In the genomic region with DNA sequence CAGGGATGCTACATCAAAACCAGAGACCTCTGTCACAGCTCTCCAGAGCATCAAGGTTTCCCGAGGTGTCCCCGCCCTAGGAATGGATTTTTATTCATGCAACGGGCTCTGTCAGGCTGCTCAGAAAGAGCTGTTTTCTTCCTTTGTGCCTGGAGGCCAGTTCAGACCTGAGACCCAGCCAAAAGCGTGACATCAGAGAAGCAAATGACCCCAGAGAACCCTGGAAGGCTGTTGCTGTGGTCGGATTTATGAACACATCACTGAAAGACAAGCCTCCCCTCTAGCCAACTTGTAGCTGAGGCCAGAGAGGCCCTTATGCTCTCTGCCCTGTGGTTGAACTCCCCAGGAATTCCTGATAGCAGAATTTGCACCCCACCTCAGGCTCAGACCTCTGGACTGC, we compare ENCODE assay signal across 9 mouse cellular contexts.
DNase-seq lines count a peak whose midpoint lies in the region; ATAC-seq and TF ChIP-seq lines count a peak whose summit lies in the region.
"Had no signal": no experiment of that assay in that cellular context is flagged by ENCODE, and none has a peak within 500 bp of the region (broad histone marks: within the 10 kb centered on the region; RNA-seq: fewer than 3 reads in every experiment).

No protein-coding gene starts in this region.

- WGBS in midbrain, embryonic 11.5 days = 52% methylated on average over 5 of the region's 5 CpGs
- 37% methylated on average over 5 of the region's 5 CpGs for WGBS in midbrain, embryonic 15.5 days
- 37% methylated on average over 5 of the region's 5 CpGs for WGBS in kidney, embryonic 16.5 days
- 46% methylated on average over 5 of the region's 5 CpGs for WGBS in cerebellum, adult 2 months

- H3K4me1 ChIP-seq in midbrain, embryonic 11.5 days (ENCODE audit: control insufficient read depth, insufficient read depth, low read length) = peaks cover 38% of the 10 kb centered on the region
- H3K4me1 ChIP-seq in midbrain, embryonic 15.5 days = peaks cover 54% of the 10 kb centered on the region
- H3K4me1 ChIP-seq in kidney, embryonic 16.5 days (ENCODE audit: insufficient read depth, low read length) = peaks cover 61% of the 10 kb centered on the region
- no peaks in the 10 kb centered on the region; the same call in 1 of the 2 replicates for H3K4me1 ChIP-seq in cerebellum, adult 2 months (ENCODE audit: control insufficient read depth, insufficient read depth, low read length)
- H3K4me1 ChIP-seq: liver, embryonic 15.5 days had no signal

- H3K4me3 ChIP-seq in midbrain, embryonic 11.5 days (ENCODE audit: low read depth, low read length) = no peak overlapping the region
- H3K4me3 ChIP-seq in midbrain, embryonic 15.5 days = no peak overlapping the region
- no peak overlapping the region for H3K4me3 ChIP-seq in kidney, embryonic 16.5 days (ENCODE audit: low read length)
- H3K4me3 ChIP-seq in cerebellum, adult 2 months (replicated peaks; ENCODE audit: insufficient read depth, low read depth, low read length) = no peak overlapping the region
- H3K4me3 ChIP-seq: liver, embryonic 15.5 days had no signal

- intact Hi-C loops in gastrocnemius, postnatal 36 days (cut with DNase I) = no loop called here

- no peak overlapping the region for H3K4me2 ChIP-seq in midbrain, embryonic 11.5 days
- H3K4me2 ChIP-seq in midbrain, embryonic 15.5 days = no peak overlapping the region
- no peak overlapping the region for H3K4me2 ChIP-seq in kidney, embryonic 16.5 days (replicated peaks; ENCODE audit: low read depth, low read length)
- H3K4me2 ChIP-seq: liver, embryonic 15.5 days had no signal

- H3K36me3 ChIP-seq in midbrain, embryonic 11.5 days (ENCODE audit: control insufficient read depth, insufficient read depth, low read length) = no peaks in the 10 kb centered on the region
- H3K36me3 ChIP-seq in midbrain, embryonic 15.5 days (replicated peaks) = no peaks in the 10 kb centered on the region
- H3K36me3 ChIP-seq in kidney, embryonic 16.5 days (ENCODE audit: insufficient read depth, low read length) = no peaks in the 10 kb centered on the region
- H3K36me3 ChIP-seq: liver, embryonic 15.5 days had no signal

- no peak for TF ChIP-seq CTCF in cerebellum, adult 2 months (IDR thresholded peaks at IDR 0.05; ENCODE audit: borderline replicate concordance, insufficient read depth, low read depth, low read length)

- no peak overlapping the region for H3K27ac ChIP-seq in midbrain, embryonic 11.5 days (ENCODE audit: low read depth, low read length)
- no peak overlapping the region; the same call in 1 of the 2 replicates for H3K27ac ChIP-seq in midbrain, embryonic 15.5 days
- H3K27ac ChIP-seq in kidney, embryonic 16.5 days (ENCODE audit: low read length) = peak overlapping the region; percentile 41
- no peak overlapping the region for H3K27ac ChIP-seq in cerebellum, adult 2 months (ENCODE audit: insufficient read depth, low read length)
- H3K27ac ChIP-seq: liver, embryonic 15.5 days had no signal

- no peak for TF ChIP-seq POLR2A in cerebellum, adult 2 months (IDR thresholded peaks at IDR 0.05; ENCODE audit: borderline replicate concordance, insufficient read depth, low read length)

- peak; percentile 77 for DNase-seq in midbrain, embryonic 11.5 days (ENCODE audit: low spot score, missing footprints)
- peak; percentile 58 to 75 for DNase-seq in gastrocnemius, postnatal 36 days
- DNase-seq in skeletal muscle tissue, adult 2 months (ENCODE audit: low read depth, low spot score) = peak; percentile 79
- no peak for DNase-seq in cerebellum, adult 2 months
- DNase-seq in retina, embryonic 14.5 days (ENCODE audit: low spot score) = no peak
- no peak for DNase-seq in layer of hippocampus, adult 11-12 months (ENCODE audit: low spot score)

- peaks cover 9% of the 10 kb centered on the region; the same call in 1 of the 2 replicates for H3K27me3 ChIP-seq in midbrain, embryonic 11.5 days (ENCODE audit: control insufficient read depth, insufficient read depth, low read length)
- no peaks in the 10 kb centered on the region for H3K27me3 ChIP-seq in midbrain, embryonic 15.5 days (replicated peaks)
- H3K27me3 ChIP-seq in kidney, embryonic 16.5 days (ENCODE audit: insufficient read depth, low read length) = peaks cover 22% of the 10 kb centered on the region; the same call in 1 of the 2 replicates
- no peaks in the 10 kb centered on the region for H3K27me3 ChIP-seq in cerebellum, adult 2 months (ENCODE audit: control insufficient read depth, insufficient read depth, low read length)

- no peak for ATAC-seq in midbrain, embryonic 11.5 days (ENCODE audit: low FRiP score)
- ATAC-seq in midbrain, embryonic 15.5 days (replicated peaks) = no peak
- peak; percentile 17 for ATAC-seq in kidney, embryonic 16.5 days (ENCODE audit: low FRiP score, low TSS enrichment)

- no peaks in the 10 kb centered on the region for H3K9me3 ChIP-seq in midbrain, embryonic 11.5 days (ENCODE audit: control insufficient read depth, low read length)
- no peaks in the 10 kb centered on the region for H3K9me3 ChIP-seq in midbrain, embryonic 15.5 days
- peaks cover 2% of the 10 kb centered on the region; the same call in 1 of the 2 replicates for H3K9me3 ChIP-seq in kidney, embryonic 16.5 days (ENCODE audit: low read length)
- H3K9me3 ChIP-seq: liver, embryonic 15.5 days had no signal

- no peak overlapping the region for H3K9ac ChIP-seq in midbrain, embryonic 11.5 days (ENCODE audit: low read length)
- H3K9ac ChIP-seq in midbrain, embryonic 15.5 days = no peak overlapping the region
- H3K9ac ChIP-seq in kidney, embryonic 16.5 days (replicated peaks; ENCODE audit: low read length) = no peak overlapping the region
- H3K9ac ChIP-seq: liver, embryonic 15.5 days had no signal

Comparison
In these comparisons a context has a peak if more than half of its experiments do, and no peak if none do; other contexts are left out.
1. DNase-seq: peak in midbrain, embryonic 11.5 days (single experiment), gastrocnemius, postnatal 36 days (2 of 2) and skeletal muscle tissue, adult 2 months (single experiment); none in cerebellum, adult 2 months (0 of 2), retina, embryonic 14.5 days (single experiment) and layer of hippocampus, adult 11-12 months (single experiment).